Mouse (Mus musculus): Measurements from ENCODE around the gene Ap1m1. TPM values are rescaled to one million over a fixed set of nuclear protein-coding genes. Genes with fewer than 3 reads are reported as not detected.
A peak's percentile ranks its signal among the peaks of the same experiment; 100 is the strongest.

Ap1m1 gene
- polyA plus RNA-seq, 2 experiments from 2014 or later: 132 to 145 TPM

DNA sequence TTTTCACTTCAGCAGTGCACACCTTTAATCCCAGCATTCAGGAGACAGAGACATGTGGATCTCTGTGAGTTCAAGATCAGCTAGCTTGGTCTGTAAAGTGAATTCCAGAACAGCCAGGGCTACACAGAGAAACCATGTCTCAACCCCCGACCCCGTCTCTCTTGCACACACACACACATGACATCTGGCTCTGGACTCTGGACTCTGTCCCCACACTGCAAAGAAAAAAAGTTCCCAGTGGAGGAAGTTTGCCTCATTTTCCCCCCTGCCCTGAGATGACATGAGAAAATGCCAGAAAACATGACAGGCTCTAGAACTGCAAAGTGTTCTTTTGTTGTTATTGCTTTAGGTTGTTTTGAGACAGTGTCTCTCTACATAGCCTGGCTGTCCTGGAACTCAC, 20.0 kb downstream of the Ap1m1 start:
- no peak for ATAC-seq

DNA sequence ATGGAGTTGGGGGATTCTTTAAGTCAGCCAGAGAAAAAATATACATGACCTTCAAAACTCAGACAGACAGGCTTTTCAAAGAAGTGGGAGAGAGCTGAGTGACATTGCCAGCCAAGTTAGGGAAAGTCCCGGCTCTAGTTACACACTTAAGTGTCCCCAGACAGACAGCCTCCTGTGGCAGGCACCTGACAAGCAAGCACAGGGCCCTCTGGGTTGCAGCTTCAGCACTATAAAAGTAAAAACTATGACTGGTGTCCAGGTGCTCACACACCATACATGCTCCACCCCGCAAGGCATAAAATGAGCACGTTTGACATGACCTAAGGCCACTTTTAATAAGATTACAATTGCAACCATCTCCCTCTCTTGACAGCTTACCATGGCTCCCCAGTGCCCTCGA, 20.8 kb downstream of the Ap1m1 start:
- peak; percentile 72 for ATAC-seq

DNA sequence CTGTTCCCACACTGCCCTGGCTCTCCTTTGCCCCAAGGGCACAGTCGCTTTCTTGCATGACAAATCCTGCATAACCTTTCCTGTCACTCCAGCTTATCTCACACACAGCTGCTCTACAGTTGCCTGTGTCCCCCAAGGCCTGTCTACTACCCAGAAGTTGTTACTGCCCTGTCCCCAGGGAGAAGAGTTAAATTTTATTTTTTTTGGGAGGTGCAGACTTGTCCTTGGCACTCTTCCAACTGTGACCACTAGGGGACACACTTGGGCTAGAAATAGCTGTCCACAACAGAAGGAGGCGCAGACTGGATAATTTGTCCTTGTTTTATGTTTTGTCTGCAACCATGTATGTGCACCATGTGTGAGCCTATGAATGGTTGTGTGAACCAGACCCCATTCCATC, 21.2 kb downstream of the Ap1m1 start:
- peak; percentile 62 for ATAC-seq

DNA sequence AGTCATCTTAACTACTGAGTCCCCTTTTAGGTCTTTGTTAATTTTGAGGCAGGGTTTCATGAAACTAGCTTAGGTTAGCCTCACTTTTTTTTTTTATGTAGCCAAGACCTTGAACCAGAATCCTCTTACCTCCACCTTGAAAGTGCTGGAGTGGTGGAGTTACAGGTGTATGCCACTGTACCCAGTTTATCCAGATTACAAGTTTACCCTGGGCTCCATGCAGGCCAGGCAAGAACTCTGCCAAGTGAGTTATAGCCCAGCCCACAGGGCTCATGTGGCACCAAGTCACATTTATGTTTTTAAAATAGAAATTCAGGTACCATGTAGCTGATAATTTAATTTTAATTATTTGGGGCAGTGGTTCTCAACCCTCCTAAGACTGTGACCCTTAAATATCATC, 21.6 kb downstream of the Ap1m1 start:
- no peak for ATAC-seq

DNA sequence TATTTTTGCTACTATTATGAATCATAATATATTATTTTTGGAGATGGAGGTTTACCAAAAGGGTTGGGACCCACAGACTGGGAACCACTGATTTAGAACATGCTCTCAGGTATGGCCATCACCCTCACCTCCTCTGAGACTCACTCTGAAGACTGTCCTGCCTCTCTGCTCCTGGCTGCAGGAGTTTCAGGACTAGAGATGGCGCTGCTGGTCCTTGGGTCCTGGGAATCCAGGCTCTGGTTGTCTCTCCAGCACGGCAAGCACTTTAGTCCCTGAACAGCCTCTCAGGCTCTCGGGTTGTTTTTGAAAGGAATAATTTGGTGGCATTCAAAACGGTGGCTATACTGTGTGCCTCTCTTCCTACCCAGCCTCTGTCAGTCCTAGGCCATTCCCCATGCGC, 22.1 kb downstream of the Ap1m1 start:
- ATAC-seq: no peak

DNA sequence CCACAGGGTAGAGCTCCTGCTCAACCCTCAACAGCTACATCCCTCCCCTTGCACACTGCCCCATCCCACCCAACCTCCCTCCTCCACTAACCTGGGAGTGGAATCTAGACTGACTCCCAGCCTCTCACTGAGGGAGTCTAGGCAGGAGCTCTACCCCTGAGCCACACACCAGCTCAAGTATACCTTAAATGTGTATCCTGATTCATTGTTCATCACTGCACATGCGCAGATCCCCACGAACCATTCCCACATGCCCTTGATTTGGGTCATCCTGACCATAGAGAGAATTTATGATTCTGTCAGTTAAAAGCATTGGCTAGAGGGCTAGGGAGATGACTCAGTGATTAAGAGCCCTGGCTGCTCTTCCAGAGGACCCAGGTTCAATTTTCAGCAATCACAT, 22.9 kb downstream of the Ap1m1 start:
- ATAC-seq: no peak

DNA sequence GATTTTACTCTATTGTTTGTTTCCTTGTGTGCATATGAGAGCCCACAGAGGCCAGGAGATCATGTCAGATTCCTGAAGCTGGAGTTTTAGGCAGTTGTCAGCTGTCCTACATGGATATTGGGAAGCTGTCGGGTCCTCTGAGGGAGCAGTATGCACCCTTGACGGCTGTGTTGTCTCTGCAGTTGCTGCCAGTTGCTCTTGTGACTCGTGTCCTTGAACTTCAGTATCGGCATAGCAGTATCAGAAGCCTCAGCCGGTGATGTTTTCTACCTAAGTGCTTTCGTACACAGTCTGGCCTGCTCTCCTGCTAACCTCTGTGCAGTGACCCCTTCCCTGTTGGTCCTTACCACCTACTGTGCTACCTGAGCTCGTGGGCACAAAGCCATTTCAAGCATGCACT, 23.6 kb downstream of the Ap1m1 start:
- ATAC-seq: no peak

DNA sequence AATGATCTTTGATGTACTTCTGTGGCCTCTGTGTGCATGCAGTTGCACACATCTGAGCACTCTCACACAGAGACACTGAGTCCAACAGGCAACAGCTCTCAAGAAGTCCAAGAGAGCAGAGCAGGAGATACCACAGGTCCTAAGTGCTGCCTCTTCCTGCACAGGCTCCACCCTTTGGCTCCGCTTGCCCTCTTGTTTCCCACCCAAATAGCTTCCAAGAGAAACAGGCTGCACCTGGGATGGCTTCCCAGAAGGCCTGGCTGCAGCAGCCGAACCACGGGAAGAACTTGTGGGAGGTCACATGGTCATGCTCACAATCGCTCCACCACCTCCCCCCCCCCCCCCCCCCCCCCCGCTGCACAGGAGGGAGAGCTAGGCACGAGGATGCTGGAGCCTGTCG, 25.5 kb downstream of the Ap1m1 start:
- no peak for ATAC-seq

DNA sequence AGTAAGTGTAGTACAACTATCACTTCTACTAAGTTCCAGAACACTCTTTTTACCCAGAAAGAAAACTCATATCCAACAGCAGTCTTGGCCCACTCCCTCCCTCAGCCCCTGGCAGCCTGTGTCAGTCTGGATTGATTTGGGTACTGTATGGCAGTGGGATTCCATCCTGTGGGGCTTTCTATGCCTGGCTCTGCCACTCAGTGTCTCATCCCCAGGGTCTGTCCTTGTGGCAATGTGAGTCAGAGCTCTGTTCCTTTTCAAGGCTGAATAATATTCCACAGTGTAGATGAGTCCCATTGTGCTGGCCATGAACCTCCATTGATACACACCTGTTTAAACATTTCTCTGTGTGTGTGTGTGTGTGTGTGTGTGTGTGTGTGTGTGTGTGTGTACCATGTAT, 26.9 kb downstream of the Ap1m1 start:
- ATAC-seq: no peak

DNA sequence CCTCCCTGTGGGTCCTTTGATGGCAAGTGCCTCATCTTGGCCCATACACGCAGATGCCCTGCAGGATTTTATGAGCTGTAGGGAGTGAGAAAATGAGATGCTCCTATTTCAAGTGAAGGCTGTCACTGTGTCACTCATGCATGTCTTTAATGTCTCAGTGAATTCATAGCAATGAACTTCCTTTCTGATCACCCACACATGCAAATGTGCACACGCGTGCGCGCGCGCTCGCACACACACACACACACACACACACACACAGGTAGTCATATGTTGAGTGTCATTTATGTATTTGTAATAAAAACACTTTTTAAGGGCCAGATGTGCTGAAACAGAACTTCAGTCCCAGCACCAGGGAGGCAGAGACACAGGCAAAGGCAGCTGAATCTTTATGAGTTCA, 27.3 kb downstream of the Ap1m1 start:
- no peak for ATAC-seq

DNA sequence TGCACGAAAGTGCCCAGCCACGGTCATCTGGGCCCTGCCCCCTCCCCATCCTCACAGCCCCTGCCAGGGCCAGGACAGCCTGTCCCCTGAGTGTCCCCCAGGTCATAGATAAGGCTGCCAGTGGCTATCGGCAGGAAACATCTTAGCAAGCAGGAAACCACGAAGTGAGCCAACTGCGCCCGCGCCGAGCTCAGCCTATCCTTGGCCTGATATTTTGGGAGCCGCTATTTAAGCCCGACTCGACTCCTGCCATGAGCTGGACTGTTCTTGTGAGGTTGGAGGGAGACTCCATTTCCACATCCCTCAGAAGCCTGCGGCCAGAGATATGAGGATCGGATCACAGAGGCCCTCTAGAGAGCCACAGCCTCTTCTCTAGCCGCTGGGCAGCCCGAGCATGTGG, 28.5 kb downstream of the Ap1m1 start:
- ATAC-seq: no peak

DNA sequence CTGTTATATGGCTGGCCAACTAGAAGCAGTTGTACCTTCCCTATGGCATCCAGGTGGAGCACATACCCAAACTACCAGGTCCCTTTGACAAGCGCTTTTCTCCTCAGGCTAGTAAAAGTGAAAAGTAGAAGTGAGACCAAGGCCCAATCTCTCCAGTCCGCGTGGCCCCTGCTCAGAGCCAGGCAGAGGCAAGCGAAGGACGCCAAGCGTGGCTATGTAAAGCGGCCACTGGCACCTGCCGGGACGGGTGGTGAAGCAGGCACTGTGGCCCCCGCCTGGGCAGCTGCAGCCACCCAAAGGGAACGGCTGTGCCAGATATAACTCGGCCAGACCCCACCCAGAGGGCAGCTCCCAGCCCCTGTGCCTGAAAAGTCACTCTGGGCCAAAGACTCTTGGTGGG, 30.8 kb downstream of the Ap1m1 start:
- no peak for ATAC-seq

DNA sequence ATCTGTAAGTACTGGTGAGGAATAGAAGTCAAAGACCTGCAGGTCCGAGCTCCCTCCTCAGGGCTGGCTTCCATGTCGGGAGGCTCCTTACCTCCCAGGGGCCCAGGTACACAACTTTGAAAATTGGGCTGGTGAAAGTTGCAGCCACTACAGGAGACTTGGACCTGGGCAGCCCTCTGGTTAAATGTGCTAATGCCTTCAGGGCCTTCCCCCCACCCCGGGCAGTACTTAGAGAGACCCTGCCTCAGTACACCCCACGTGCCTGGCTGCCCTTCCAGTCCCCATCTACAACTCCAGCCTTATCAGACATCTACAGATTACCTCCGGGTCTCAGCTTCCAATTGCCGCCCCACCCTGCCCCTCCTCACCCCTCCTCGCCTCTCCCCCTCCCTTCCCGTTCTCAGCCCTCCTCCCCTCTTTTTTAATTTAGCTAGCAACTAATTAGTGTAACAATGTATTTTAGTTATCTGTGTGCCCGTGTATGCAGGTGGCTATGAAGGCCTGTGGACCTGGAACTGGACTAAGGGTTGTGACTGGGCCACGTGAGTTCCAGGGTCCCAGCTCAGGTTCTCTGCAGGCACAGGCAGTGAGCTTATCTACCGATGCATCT, 31.3 kb downstream of the Ap1m1 start:
- no peak for ATAC-seq

DNA sequence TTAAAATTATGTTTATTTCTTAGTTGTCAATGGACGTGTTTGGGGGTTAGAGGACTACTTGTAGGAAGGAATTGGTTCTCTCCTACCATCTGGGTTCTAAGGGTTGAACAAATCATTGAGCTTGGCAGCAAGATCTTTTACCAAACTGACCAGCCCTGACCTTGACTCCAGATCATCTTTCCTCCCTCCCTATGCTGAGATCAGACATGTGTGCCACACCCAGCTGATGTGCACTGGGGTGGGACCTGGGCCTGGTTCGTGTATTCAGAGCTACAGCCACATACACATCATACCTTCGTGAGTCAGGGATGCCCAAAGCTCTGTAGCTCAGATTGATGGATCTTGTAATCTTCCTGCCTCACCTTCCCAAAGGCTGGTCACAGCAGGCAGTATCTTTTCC, 31.9 kb downstream of the Ap1m1 start:
- ATAC-seq: no peak

DNA sequence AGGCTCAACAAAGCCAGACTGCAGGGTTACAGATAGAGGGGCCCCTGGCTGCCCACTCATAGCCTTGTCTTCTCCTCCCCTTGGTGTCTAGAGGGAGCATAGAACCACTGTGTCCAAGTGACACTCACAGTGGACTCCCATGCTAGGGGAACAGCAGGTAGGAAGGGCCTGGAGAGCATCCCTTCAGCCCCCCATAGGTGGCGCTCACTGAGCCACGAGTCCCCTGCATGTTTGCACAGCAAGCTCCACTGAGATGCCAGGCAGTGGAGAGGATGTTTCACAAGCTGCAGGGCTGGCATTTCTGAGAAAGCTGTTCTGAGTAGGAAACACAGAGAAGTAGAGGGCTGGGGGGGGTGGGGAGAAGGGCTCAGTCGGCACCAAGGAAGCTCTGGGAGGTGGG, 32.5 kb downstream of the Ap1m1 start:
- ATAC-seq: peak; percentile 71

DNA sequence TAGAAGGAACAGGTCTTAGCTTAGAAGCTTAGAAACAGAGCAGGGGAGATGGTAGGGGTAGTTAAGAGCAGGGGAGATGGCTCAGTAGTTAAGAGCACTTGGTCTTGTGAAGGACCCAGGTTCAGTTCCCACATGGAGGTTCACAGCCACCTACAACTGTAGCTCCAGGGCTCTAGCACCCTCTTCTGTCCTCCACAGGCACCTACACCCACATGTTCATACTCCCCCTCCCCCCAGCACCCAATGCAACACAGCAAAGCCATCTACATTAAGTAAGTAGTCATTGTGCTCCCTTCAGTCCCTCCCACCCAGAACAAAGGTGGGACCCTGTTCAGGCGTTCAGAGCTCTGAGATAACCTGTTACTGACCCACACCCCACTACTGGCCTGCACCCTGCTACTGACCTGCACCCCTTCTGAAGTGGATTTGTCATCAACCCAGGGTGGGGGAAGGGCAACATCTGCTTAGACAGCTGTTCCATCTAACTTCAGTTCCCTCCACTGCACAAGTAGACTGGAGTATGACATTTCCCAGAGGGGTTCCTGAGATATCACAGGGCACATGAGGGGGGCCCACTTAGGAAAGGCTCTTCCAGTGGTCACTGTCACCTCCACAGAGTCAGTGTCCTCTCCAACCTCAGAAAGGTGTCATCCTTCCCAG, 33.4 kb downstream of the Ap1m1 start:
- no peak for ATAC-seq

DNA sequence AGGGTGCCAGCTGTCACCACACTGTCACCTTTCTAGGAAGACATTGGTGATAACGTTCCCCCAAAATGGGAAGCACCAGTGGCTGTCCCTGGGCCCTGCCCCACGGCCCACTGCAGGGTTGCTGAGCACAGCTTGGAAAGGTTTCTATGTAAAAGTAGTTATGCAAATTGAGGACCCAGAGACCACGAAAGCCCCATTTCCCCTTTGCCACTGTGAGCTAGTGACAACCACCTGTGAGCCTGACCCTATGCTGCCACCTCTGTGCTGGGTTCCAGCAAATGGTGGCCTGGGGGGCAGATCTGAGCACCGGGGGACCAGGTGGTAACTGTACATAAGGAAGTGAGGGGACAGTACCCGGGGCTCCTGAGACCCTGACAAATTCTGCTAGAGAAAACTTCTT, 34.0 kb downstream of the Ap1m1 start:
- no peak for ATAC-seq

DNA sequence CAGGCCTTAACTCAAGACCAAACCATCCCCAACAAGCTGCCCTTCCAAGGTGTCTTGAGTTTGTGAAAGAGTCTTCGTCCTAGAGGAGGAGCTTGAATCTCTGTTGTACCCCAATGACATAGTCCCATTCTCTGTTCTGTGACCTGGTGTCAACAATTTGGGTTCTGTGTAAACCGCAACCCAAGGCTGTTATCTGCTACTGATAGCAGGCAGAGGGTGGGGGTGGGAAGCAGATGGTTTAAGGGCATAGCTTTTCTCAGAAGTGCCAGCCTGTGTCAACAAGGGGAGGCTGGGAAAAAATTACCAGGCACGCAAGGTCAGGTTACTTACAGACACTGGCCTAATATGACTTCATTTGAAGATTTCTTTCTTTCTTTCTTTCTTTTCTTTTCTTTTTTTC, 37.4 kb downstream of the Ap1m1 start:
- ATAC-seq: peak; percentile 34

DNA sequence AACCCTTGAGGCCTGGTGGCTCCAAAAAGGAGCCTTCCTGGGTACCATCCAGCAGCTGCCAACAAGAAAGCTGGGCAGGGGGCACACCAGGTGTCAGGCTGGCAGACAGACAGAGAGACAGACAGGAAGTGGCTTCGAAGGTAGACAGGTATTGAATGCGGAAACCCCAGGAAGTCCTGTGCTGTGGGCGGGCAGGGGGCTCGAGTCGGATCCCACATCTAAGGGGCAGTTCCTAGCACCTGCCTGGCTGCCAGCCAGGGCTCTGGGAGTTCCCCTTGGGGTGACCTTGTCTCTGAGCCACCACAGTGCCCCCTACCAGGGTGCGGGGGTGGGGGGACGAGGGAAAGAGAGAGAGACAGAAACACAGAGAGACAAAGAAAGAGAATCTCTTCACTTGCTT, 39.3 kb downstream of the Ap1m1 start:
- ATAC-seq: peak; percentile 86

DNA sequence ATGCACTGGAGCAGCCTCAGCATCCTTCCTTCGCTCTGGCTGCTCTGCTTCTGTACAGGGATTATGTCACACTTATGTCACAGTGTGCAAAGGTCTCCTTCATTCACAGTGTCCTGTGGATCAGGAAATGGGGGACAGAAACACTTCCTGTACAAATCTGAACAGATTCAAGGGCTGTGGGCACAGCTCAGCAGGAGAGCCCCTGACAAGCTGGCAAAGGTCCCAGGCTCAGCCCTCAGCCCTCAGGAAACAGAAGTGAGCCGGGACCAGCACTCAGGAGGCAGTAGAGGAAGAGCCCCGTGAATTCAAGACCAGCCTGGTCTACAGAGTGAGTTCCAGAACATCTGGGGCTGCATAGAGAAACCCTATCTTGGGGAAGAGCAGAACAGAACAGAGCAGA, 41.8 kb downstream of the Ap1m1 start:
- ATAC-seq: no peak

DNA sequence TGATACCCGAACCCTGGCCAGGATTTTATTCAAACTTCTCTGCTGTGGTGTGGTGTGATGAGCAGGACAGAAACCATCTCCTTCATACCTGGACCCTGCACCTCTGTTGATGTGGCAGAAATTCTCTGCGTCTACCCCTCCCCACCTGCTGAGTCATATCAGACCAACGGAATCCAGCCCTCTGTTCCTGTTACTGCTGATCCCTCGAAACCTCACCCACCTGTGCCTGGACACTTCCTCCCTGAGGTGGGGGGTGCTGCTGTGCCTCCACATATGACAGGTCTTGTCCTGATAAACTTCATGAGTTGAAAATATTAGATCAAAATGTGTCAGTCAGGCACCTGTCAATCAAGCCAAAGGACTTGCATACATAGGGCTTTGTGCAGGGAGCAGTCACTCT, 45.5 kb downstream of the Ap1m1 start:
- no peak for ATAC-seq

DNA sequence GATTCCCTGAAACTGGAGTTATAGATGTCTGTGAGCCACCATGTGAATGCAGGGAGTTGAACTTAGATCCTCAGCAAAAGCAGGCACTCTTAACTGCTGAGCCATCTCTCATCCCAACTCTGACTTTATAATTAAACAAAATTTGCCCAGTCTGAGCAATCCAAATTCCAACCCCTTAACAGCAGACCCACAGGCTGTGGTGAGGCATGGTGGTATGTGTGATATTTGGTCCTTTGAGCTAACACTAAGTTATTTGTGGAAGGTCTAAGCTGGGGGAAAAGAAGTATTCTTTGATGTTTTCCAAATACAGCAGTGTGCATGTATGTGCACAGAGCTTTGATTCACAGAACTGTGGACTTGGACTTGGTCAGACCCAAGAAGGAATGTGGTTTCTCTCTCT, 49.2 kb downstream of the Ap1m1 start:
- no peak for ATAC-seq

DNA sequence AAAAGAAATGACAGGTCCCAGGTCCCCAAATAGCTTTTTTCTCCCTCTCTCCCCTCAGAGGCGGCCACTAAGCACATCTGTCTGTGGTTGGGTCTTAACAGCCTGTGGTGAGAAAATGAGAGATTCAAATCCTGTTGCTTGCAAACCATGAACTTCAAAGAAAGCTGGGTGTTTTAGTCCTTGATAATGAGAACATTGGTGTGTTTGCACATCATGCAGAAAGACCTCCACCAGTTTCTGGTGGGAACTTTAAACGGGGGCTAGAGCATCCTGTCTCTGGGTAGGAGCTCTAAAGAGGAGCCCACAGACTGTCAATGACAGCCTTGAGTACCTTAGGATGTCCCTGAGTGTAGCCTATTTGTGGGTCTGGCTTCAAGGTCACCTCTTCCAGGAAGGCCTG, 51.3 kb downstream of the Ap1m1 start:
- peak; percentile 37 for ATAC-seq

DNA sequence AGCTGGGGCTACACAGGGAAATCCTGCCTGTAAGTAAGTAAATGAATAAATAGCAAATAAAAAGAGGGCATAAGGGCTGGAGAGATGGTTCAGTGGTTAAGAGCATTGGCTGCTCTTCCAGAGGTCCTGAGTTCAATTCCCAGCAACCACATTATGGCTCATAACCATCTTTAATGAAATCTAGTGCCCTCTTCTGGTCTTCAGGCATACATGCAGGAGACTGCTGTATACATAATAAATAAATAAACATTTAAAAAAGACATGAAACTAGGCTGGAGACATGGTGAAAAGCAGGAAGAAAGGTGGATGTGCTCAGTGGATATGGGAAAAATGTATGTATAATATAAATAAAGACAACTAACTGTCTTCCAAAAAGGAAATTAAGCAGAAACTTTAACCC, 53.5 kb downstream of the Ap1m1 start:
- no peak for ATAC-seq

DNA sequence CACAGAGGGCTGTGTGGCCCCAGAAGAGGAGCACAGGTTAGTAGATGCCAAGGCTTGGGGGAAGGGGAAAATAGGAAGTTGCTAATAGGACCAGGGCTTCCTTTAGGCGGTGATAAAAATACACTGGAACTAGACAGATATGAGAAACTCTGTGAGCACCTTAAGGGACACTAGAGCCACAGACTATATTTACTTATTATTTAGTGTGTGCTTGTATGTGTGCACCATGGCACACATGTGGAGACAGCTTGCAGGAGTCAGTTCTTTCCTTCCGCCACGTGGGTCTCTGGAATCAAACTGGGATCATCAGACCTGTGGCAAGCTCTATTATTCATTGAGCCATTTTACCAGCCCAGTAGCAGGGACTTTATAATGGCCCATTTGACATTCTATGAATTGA, 55.3 kb downstream of the Ap1m1 start:
- ATAC-seq: no peak

All from activated CD4-positive, CD25-positive, alpha-beta regulatory T cell, adult 4 months (primary cell).